Mouse (Mus musculus) olfactory bulb, adult 2 months (tissue): ENCODE data around the gene Lat.

Source experiments
- CTCF ChIP-seq: fragments of 200-500 bp; IDR thresholded peaks from 2 replicates; pipeline ENCODE4 v1.5.1; 2012; ENCODE audit warnings: low read depth, mild to moderate bottlenecking, low read length, moderate library complexity; ENCODE audit not compliant: insufficient read depth
- POLR2A ChIP-seq: fragments of 200-500 bp; IDR thresholded peaks from 2 replicates; pipeline ENCODE4 v1.6.1; 2012; ENCODE audit warnings: mild to moderate bottlenecking, low read depth, low read length, moderate library complexity; ENCODE audit not compliant: insufficient read depth

DNA sequence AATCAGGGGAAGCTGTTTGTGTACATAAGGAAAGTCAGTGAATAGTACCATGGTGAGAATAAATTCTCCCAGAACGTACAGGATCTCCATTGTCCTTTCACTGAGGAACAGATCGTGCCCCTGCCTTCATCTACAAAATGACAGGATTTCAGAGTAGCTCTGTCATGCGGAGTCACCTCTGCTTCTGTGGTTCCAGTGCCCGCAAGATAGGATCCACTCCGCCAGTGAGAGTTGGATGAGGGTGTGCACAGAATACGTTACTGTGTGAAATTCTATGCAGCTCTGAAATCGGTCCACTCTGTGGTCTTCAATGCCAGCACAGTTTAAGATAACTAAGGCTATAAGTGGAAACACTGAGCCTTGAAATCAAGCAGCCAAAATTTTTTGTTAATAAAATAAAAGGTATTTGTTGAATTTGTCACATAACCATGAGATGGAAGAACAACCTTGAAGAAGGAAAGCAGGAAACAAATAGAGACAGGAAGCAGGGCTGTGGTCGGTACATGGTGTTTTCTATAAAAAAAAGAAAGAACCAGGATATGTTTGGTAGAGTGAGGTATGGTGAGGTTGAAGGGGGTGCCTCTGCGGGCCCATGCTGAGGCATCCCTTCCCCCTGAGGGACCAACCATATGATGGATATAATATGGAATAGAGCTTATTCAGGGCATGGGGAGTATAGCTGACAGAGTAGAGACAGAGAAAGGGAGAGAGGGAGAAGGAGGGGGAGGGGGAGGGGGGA is 39.3 kb downstream of the Lat start:
- no peak for TF ChIP-seq CTCF
- no peak for TF ChIP-seq POLR2A
